ENCODE assay signal across 21 mouse cellular contexts in genomic region chr13:99939320-99939671, GRCm38 (mm10). TPM values are rescaled to one million over a fixed set of nuclear protein-coding genes. Genes with fewer than 3 reads are reported as not detected.
A peak's percentile ranks its signal among the peaks of the same experiment; 100 is the strongest.
DNase-seq lines count a peak whose midpoint lies in the region; ATAC-seq and TF ChIP-seq lines count a peak whose summit lies in the region.
"Had no signal": no experiment of that assay in that cellular context is flagged by ENCODE, and none has a peak within 500 bp of the region (broad histone marks: within the 10 kb centered on the region; RNA-seq: fewer than 3 reads in every experiment).

No protein-coding gene starts in this region.

- no peak for ATAC-seq in CD4-positive, CD25-positive, alpha-beta regulatory T cell, adult 4 months
- ATAC-seq in neural tube, embryonic 13.5 days (ENCODE audit: low read depth) = no peak
- no peak for ATAC-seq in hindbrain, postnatal 0 days
- ATAC-seq: intestine, postnatal 0 days; liver, embryonic 12.5 days; lung, postnatal 0 days had no signal

- DNase-seq in CD4-positive, CD25-positive, alpha-beta regulatory T cell, adult 2 months (ENCODE audit: low read depth, low spot score) = peak; percentile 5
- DNase-seq in neural tube, embryonic 10.5 days (ENCODE audit: extremely low spot score, low spot score) = no peak
- DNase-seq in hindbrain, postnatal 0 days (ENCODE audit: low spot score) = no peak
- no peak for DNase-seq in spleen, postnatal 36 days (ENCODE audit: low spot score in 2 of 2)
- DNase-seq in urinary bladder, adult 2 months (ENCODE audit: low spot score) = no peak
- DNase-seq in urinary bladder, postnatal 10 days (ENCODE audit: low spot score) = no peak
- DNase-seq: cerebellum, adult 2 months; gastrocnemius, adult 2 months; heart, adult 2 months; kidney, postnatal 14 days; right cerebral cortex, postnatal 25 days; thymus, adult 2 months had no signal

- no peak overlapping the region for H3K9ac ChIP-seq in neural tube, embryonic 13.5 days
- H3K9ac ChIP-seq in hindbrain, postnatal 0 days (replicated peaks; ENCODE audit: low read length) = no peak overlapping the region
- H3K9ac ChIP-seq: liver, embryonic 12.5 days; neural tube, embryonic 15.5 days had no signal

- no peak overlapping the region for H3K4me3 ChIP-seq in neural tube, embryonic 13.5 days
- H3K4me3 ChIP-seq in hindbrain, postnatal 0 days (ENCODE audit: low read length) = no peak overlapping the region
- H3K4me3 ChIP-seq: erythroblast, embryonic 14.5 days; gastrocnemius, adult 2 months; heart, adult 2 months; liver, embryonic 12.5 days; neural tube, embryonic 15.5 days had no signal

- H3K4me1 ChIP-seq in neural tube, embryonic 13.5 days (replicated peaks) = peaks cover 25% of the 10 kb centered on the region
- H3K4me1 ChIP-seq in hindbrain, postnatal 0 days (ENCODE audit: insufficient read depth, low read length) = peaks cover 8% of the 10 kb centered on the region
- H3K4me1 ChIP-seq: liver, embryonic 12.5 days had no signal

- WGBS in neural tube, embryonic 13.5 days = 59% methylated on average over 8 of the region's 8 CpGs
- WGBS in hindbrain, postnatal 0 days = 39% methylated on average over 8 of the region's 8 CpGs

- no peaks in the 10 kb centered on the region for H3K36me3 ChIP-seq in neural tube, embryonic 13.5 days
- H3K36me3 ChIP-seq in hindbrain, postnatal 0 days (ENCODE audit: insufficient read depth, low read length) = 0 out of 2 replicates have a peak, but pooled peaks cover 5% of the 10 kb centered on the region
- H3K36me3 ChIP-seq: G1E; liver, embryonic 12.5 days; neural tube, embryonic 15.5 days had no signal

- TF ChIP-seq CTCF in hindbrain, postnatal 0 days (IDR thresholded peaks at IDR 0.05; ENCODE audit: low read depth) = no peak

- H3K4me2 ChIP-seq in neural tube, embryonic 13.5 days = no peak overlapping the region
- no peak overlapping the region for H3K4me2 ChIP-seq in hindbrain, postnatal 0 days (ENCODE audit: low read depth, low read length)
- H3K4me2 ChIP-seq: liver, embryonic 12.5 days; neural tube, embryonic 15.5 days had no signal

- no peaks in the 10 kb centered on the region for H3K27me3 ChIP-seq in neural tube, embryonic 13.5 days
- no peaks in the 10 kb centered on the region for H3K27me3 ChIP-seq in hindbrain, postnatal 0 days (ENCODE audit: insufficient read depth, low read length)
- H3K27me3 ChIP-seq: liver, embryonic 12.5 days; neural tube, embryonic 15.5 days had no signal

- H3K27ac ChIP-seq in neural tube, embryonic 13.5 days (replicated peaks) = 0 out of 2 replicates have a peak overlapping the region, but pooled peaks have one; percentile 13
- H3K27ac ChIP-seq in hindbrain, postnatal 0 days = peak overlapping the region; percentile 45; the same call in 1 of the 2 replicates
- H3K27ac ChIP-seq: gastrocnemius, adult 2 months; heart, adult 2 months; liver, embryonic 12.5 days; neural tube, embryonic 15.5 days had no signal

- H3K9me3 ChIP-seq in neural tube, embryonic 13.5 days = no peaks in the 10 kb centered on the region
- H3K9me3 ChIP-seq in hindbrain, postnatal 0 days (ENCODE audit: low read length) = no peaks in the 10 kb centered on the region
- H3K9me3 ChIP-seq: neural tube, embryonic 15.5 days had no signal

RNA-seq across cellular contexts. Expression of gene Cartpt, which starts 38.4 kb away (rescaled TPM):
- not detected for polyA plus RNA-seq in CD4-positive, CD25-positive, alpha-beta regulatory T cell, adult 4 months (2017; shearing (Covaris generic))
- polyA plus RNA-seq in neural tube, embryonic 13.5 days (2015; fragmentation: Nextera tagmentation; extraction: Ambion mirVana) = 33.3 and 45.4 TPM in 2 replicates
- 18.8 and 29.4 TPM in 2 replicates for total RNA-seq in hindbrain, postnatal 0 days (2014; rRNA removed)
- 43.3 and 45.8 TPM in 2 replicates for polyA plus RNA-seq in hindbrain, postnatal 0 days (2015; fragmentation: Nextera tagmentation; extraction: Ambion mirVana)
- 1.4 TPM in 2 replicates for polyA plus RNA-seq in urinary bladder, adult 2 months (2012; rRNA removed)
- total RNA-seq: gastrocnemius, adult 2 months had no signal
- polyA plus RNA-seq: erythroblast, embryonic 14.5 days; G1E; heart, postnatal 0 days had no signal

Comparison
In these comparisons a context has a peak if more than half of its experiments do, and no peak if none do; other contexts are left out.
1. RNA of gene Cartpt, which starts 38.4 kb away (polyA plus RNA-seq): 33.3 to 45.4 TPM in neural tube, embryonic 13.5 days and 43.3 to 45.8 TPM in hindbrain, postnatal 0 days; 1.4 TPM in urinary bladder, adult 2 months and not detected in CD4-positive, CD25-positive, alpha-beta regulatory T cell, adult 4 months; every median in the first group is over 10 times any median in the second.